Mouse (Mus musculus): ENCODE data around the gene Zfp553. TPM values are rescaled to one million over a fixed set of nuclear protein-coding genes. Genes with fewer than 3 reads are reported as not detected.

Gene Zfp553
- polyA plus RNA-seq, 1 experiment, result 6.8 TPM

DNA sequence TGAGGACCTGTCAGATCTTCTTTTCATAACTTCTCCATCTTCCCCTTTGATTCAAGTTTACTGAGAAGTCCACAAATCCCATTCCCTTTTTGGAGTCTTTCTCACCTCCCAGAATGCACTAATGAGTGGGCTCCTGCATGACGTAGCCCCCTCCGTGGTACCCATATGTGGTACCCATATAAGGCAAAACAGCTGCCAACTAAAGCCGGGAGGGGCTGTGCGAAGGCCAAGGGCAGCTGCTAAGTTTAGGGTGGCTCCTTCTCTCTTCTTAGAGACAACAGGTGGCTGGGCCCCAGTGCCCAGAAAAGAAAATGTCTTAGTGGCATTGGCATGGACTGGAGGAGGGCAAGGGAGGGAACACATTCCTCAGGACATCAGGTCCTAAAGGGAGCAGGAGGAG lies 22.6 kb upstream of the Zfp553 start:
- peaks cover 10% of the 10 kb centered on the region for H3K4me1 ChIP-seq (ENCODE audit: control insufficient read depth, insufficient read depth, low read length)
- H3K4me3 ChIP-seq (ENCODE audit: insufficient read depth, low read length), result no peak overlapping the region
- TF ChIP-seq POLR2A (IDR thresholded peaks at IDR 0.05; ENCODE audit: borderline replicate concordance, low read depth, low read length), result no peak
- TF ChIP-seq CTCF (IDR thresholded peaks at IDR 0.05; ENCODE audit: low read depth, low read length), result no peak
- no peak overlapping the region for H3K27ac ChIP-seq (ENCODE audit: insufficient read depth, low read depth, low read length)

- Histone ChIP-seq H3K4me3 (ENCODE audit: insufficient read depth, low read length) (no peak overlapping the region), H3K27ac (ENCODE audit: insufficient read depth, low read depth, low read length) (no peak overlapping the region), H3K4me1 (ENCODE audit: control insufficient read depth, insufficient read depth, low read length) (peaks cover 8% of the 10 kb centered on the region)
- TF ChIP-seq POLR2A (IDR thresholded peaks at IDR 0.05; ENCODE audit: borderline replicate concordance, low read depth, low read length), result no peak
- TF ChIP-seq CTCF (IDR thresholded peaks at IDR 0.05; ENCODE audit: low read depth, low read length), result no peak
These were observed 21.7 kb upstream of the Zfp553 start for GRCm38 (mm10) chr7:127211014-127211745.

DNA sequence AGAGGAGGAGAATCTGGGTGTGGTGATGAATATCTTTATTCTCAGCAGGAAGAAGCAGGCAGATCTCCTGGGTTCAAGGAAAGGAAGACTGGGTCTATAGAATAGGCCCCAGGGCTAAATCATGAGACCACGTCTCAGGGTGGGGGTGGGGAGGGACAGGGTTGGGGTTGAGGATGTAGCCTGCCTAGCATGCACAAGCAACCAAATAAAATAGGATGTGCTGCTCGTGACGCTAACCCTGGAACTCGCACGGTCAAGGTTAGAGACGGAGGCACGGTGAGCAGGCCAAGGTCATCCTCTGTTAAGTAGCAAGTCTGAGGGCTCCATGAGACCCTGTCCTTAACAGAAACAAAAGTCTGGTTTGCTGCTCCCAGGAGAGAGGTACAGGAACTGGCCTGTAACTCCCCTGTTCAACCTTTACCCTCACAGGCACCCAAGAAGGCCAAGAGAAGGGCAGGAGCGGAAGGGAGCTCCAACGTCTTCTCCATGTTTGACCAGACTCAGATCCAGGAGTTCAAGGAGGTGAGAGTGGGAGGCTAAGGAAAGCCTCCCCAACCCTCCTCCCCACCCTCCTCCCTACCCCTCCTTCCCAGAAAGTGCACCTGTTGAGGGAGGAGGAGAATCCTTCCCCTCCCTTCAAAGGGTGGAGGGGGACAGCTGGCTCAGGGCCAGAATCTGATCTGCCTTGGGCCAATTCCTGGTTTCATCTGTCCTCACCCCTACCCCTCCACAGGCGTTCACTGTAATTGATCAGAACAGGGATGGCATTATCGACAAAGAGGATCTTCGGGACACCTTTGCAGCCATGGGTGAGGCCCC lies 20.2 kb upstream of the Zfp553 start:
- Histone ChIP-seq H3K4me1 (ENCODE audit: control insufficient read depth, insufficient read depth, low read length) (peaks cover 8% of the 10 kb centered on the region), H3K4me3 (ENCODE audit: insufficient read depth, low read length) (no peak overlapping the region), H3K27ac (ENCODE audit: insufficient read depth, low read depth, low read length) (no peak overlapping the region)
- TF ChIP-seq CTCF (IDR thresholded peaks at IDR 0.05; ENCODE audit: low read depth, low read length), result no peak
- TF ChIP-seq POLR2A (IDR thresholded peaks at IDR 0.05; ENCODE audit: borderline replicate concordance, low read depth, low read length), result no peak

- Histone ChIP-seq H3K4me1 (ENCODE audit: control insufficient read depth, insufficient read depth, low read length) (peaks cover 8% of the 10 kb centered on the region), H3K27ac (ENCODE audit: insufficient read depth, low read depth, low read length) (no peak overlapping the region), H3K4me3 (ENCODE audit: insufficient read depth, low read length) (no peak overlapping the region)
- TF ChIP-seq CTCF (IDR thresholded peaks at IDR 0.05; ENCODE audit: low read depth, low read length) (peak; percentile 69), POLR2A (IDR thresholded peaks at IDR 0.05; ENCODE audit: borderline replicate concordance, low read depth, low read length) (no peak)
These were observed 19.4 kb upstream of the Zfp553 start for GRCm38 (mm10) chr7:127213485-127213884.

GRCm38 (mm10) chr7:127213930-127214329 lies 18.9 kb upstream of the Zfp553 start:
- TF ChIP-seq POLR2A (IDR thresholded peaks at IDR 0.05; ENCODE audit: borderline replicate concordance, low read depth, low read length) (no peak), CTCF (IDR thresholded peaks at IDR 0.05; ENCODE audit: low read depth, low read length) (no peak)
- Histone ChIP-seq H3K4me1 (ENCODE audit: control insufficient read depth, insufficient read depth, low read length) (peaks cover 8% of the 10 kb centered on the region), H3K27ac (ENCODE audit: insufficient read depth, low read depth, low read length) (no peak overlapping the region), H3K4me3 (ENCODE audit: insufficient read depth, low read length) (no peak overlapping the region)

GRCm38 (mm10) chr7:127214521-127214920 lies 18.3 kb upstream of the Zfp553 start:
- no peak overlapping the region for H3K4me3 ChIP-seq (ENCODE audit: insufficient read depth, low read length)
- H3K4me1 ChIP-seq (ENCODE audit: control insufficient read depth, insufficient read depth, low read length), result peaks cover 8% of the 10 kb centered on the region
- TF ChIP-seq CTCF (IDR thresholded peaks at IDR 0.05; ENCODE audit: low read depth, low read length) (no peak), POLR2A (IDR thresholded peaks at IDR 0.05; ENCODE audit: borderline replicate concordance, low read depth, low read length) (no peak)
- no peak overlapping the region for H3K27ac ChIP-seq (ENCODE audit: insufficient read depth, low read depth, low read length)

GRCm38 (mm10) chr7:127214981-127215871 lies 17.6 kb upstream of the Zfp553 start:
- H3K27ac ChIP-seq (ENCODE audit: insufficient read depth, low read depth, low read length), result no peak overlapping the region
- H3K4me1 ChIP-seq (ENCODE audit: control insufficient read depth, insufficient read depth, low read length), result peaks cover 4% of the 10 kb centered on the region
- TF ChIP-seq POLR2A (IDR thresholded peaks at IDR 0.05; ENCODE audit: borderline replicate concordance, low read depth, low read length) (no peak), CTCF (IDR thresholded peaks at IDR 0.05; ENCODE audit: low read depth, low read length) (peak; percentile 85)
- H3K4me3 ChIP-seq (ENCODE audit: insufficient read depth, low read length), result no peak overlapping the region

- H3K27ac ChIP-seq (ENCODE audit: insufficient read depth, low read depth, low read length), result no peak overlapping the region
- H3K4me3 ChIP-seq (ENCODE audit: insufficient read depth, low read length), result no peak overlapping the region
- no peak for TF ChIP-seq CTCF (IDR thresholded peaks at IDR 0.05; ENCODE audit: low read depth, low read length)
- no peak for TF ChIP-seq POLR2A (IDR thresholded peaks at IDR 0.05; ENCODE audit: borderline replicate concordance, low read depth, low read length)
- peaks cover 3% of the 10 kb centered on the region; the same call in 1 of the 2 replicates for H3K4me1 ChIP-seq (ENCODE audit: control insufficient read depth, insufficient read depth, low read length)
These were observed 16.6 kb upstream of the Zfp553 start for GRCm38 (mm10) chr7:127216307-127216706.

DNA sequence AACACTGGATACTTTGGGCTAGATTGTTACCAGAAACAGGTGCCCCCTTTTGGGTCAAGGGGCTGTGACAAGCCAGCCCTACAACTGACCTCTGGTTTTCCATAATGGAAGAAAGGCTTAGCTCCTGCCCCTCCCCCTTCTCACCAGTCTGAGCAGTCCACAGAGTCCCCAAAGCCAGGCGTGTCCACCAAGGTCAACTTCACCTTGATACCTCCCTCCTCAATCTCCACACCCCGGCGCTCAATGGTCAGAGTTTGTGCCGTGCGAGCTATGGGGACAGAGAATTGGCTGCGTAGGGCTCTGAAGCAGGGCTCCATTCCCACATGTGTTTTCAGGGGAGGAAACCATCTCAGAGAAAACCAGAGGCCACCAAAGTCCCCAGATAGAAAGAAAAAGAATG lies 15.4 kb upstream of the Zfp553 start:
- no peak overlapping the region for H3K4me3 ChIP-seq (ENCODE audit: insufficient read depth, low read length)
- H3K4me1 ChIP-seq (ENCODE audit: control insufficient read depth, insufficient read depth, low read length), result peaks cover 3% of the 10 kb centered on the region; the same call in 1 of the 2 replicates
- TF ChIP-seq POLR2A (IDR thresholded peaks at IDR 0.05; ENCODE audit: borderline replicate concordance, low read depth, low read length), result no peak
- no peak for TF ChIP-seq CTCF (IDR thresholded peaks at IDR 0.05; ENCODE audit: low read depth, low read length)
- no peak overlapping the region for H3K27ac ChIP-seq (ENCODE audit: insufficient read depth, low read depth, low read length)

Data from bone marrow macrophage, adult 2 months (primary cell).